Mouse (Mus musculus): ENCODE measurements around the gene Sppl2b.

DNA sequence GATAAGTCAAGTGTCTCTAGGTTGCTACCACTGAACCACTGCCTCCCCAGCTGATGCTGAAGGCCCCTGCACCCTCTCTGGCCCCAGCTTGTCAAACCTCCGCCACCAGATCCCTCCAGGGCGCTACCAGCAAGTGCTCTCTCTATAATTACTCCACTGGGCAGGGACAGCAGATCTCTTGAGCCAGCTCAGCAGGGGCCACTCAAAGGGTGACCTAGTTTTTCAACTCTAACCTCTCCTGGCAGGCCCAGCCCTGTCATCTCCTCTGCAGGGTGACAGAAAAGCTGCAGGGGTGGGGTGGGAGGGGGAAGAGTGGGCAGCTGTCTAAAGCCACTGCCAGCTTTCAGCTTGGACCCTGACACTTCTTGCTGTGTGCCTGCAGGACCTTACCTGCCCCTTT is 17.2 kb upstream of the Sppl2b start:
- no peak for TF ChIP-seq CTCF (IDR thresholded peaks at IDR 0.05; ENCODE audit: insufficient read depth, low read depth, low read length)
- TF ChIP-seq POLR2A (IDR thresholded peaks at IDR 0.05; ENCODE audit: insufficient read depth, low read depth, low read length): no peak

Measured in olfactory bulb, adult 2 months (tissue).